Mouse (Mus musculus) kidney, adult 2 months (tissue): ENCODE results near the gene Prh1. TPM values are rescaled to one million over a fixed set of nuclear protein-coding genes. Genes with fewer than 3 reads are reported as not detected.
"Not testable (repeated sequence)": the region's sequence is repeated elsewhere in the genome, so short reads cannot be mapped to it uniquely, and the experiment has no call there.

Experiments used
- DNase-seq: peaks from one replicate; pipeline ENCODE4 v3.0.0; 2021
- H3K27ac ChIP-seq: fragments of 200-500 bp; 2 replicates; pipeline ENCODE4 v1.5.1; 2012; ENCODE audit warnings: low read depth, low read length, control low read depth, inconsistent platforms; ENCODE audit not compliant: insufficient read depth
- H3K27me3 ChIP-seq: fragments of 200-500 bp; replicated peaks from 2 replicates; pipeline ENCODE4 v1.6.1; 2012; ENCODE audit warnings: mild to moderate bottlenecking, moderate library complexity, low read length, inconsistent platforms; ENCODE audit not compliant: control insufficient read depth, insufficient read depth
- H3K36me3 ChIP-seq: fragments of 200-500 bp; 2 replicates; pipeline ENCODE4 v1.6.1; 2012; ENCODE audit warnings: mild to moderate bottlenecking, moderate library complexity, low read length, inconsistent platforms; ENCODE audit not compliant: control insufficient read depth, insufficient read depth
- H3K4me1 ChIP-seq: fragments of 200-500 bp; 2 replicates; pipeline ENCODE4 v1.6.1; 2011; ENCODE audit warnings: low read length; ENCODE audit not compliant: control insufficient read depth, insufficient read depth
- H3K4me3 ChIP-seq: fragments of 200-500 bp; 2 replicates; pipeline ENCODE4 v1.5.1; 2011; ENCODE audit warnings: mild to moderate bottlenecking, low read depth, low read length, control low read depth; ENCODE audit not compliant: insufficient read depth
- WGBS: fragments of 180-500 bp; shearing (Covaris S2); methylation state at CpG from one replicate; pipeline ENCODE4 v1.1.7; 2018; 5-methylcytosine and 5-hydroxymethylcytosine counted together
- polyA plus RNA-seq: library from polyadenylated mRNA; depleted of rRNA; stranded (reverse); fragments of >200 nt; gene quantifications from 2 replicates; pipeline ENCODE4 v1.2.3, GENCODE M21; 2012; rRNA removed

The Prh1 gene
- not detected in 2 replicates for polyA plus RNA-seq

DNA sequence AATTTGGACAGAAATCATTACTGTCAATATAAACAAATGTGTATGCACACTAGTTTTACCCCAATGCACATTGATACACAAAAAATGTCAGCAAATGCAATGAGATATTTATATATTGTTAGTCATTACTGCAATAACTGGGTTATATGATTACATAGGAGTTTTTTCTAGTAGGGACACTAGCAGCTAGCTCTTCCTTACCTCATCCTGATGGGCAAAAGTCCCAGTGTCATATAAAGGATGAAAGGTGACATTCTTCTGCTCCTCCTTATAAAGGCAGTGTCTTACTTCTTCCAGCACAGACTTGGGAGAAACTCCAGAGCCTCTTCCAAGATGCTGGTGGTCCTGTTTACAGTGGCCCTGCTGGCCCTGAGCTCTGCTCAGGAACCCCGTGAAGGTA, at the start of gene Prh1:
Prh1 (plus strand) TSS at position 301 of the 400 bp plus-strand sequence.
- H3K4me1 ChIP-seq, H3K36me3 ChIP-seq, H3K27me3 ChIP-seq, H3K27ac ChIP-seq, DNase-seq, H3K4me3 ChIP-seq: not testable (repeated sequence)
- WGBS, result 83% methylated on average over 1 of the region's 1 CpGs

DNA sequence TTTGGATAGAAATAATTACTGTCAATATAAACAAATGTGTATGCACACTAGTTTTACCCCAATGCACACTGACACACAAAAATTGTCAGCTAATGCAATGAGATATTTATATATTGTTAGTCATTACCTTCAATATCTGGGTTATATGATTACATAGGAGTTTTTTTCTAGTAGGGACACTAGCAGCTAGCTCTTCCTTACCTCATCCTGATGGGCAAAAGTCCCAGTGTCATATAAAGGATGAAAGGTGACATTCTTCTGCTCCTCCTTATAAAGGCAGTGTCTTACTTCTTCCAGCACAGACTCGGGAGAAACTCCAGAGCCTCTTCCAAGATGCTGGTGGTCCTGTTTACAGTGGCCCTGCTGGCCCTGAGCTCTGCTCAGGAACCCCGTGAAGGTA, 26.0 kb downstream of the Prh1 start, which contains the start of gene Prp2:
Prp2 (plus strand) TSS at position 301 of the 400 bp plus-strand sequence.
- H3K27me3 ChIP-seq, DNase-seq, H3K4me3 ChIP-seq, H3K4me1 ChIP-seq, H3K36me3 ChIP-seq, H3K27ac ChIP-seq: not testable (repeated sequence)
- 57% methylated on average over 2 of the region's 2 CpGs for WGBS

Other genes with a start within 250 kb of the Prh1 start
- gene Gm8882, start 205.7 kb upstream of the Prh1 start, polyA plus RNA-seq, result not detected in 2 replicates
- not detected in 2 replicates for gene Prp2, start 26.1 kb downstream of the Prh1 start, polyA plus RNA-seq
- not detected in 2 replicates for gene A630073D07Rik, start 81.7 kb downstream of the Prh1 start, polyA plus RNA-seq
- not detected in 2 replicates for gene Tas2r120, start 87.1 kb downstream of the Prh1 start, polyA plus RNA-seq
- gene Tas2r121, start 131.2 kb downstream of the Prh1 start, polyA plus RNA-seq, result not detected in 2 replicates
- gene Tas2r122, start 142.1 kb downstream of the Prh1 start, polyA plus RNA-seq, result not detected in 2 replicates
- not detected in 2 replicates for gene Tas2r115, start 168.2 kb downstream of the Prh1 start, polyA plus RNA-seq
- not detected in 2 replicates for gene Tas2r124, start 184.9 kb downstream of the Prh1 start, polyA plus RNA-seq
- gene Tas2r102, start 192.3 kb downstream of the Prh1 start, polyA plus RNA-seq, result not detected in 2 replicates
- not detected in 2 replicates for gene Tas2r136, start 208.4 kb downstream of the Prh1 start, polyA plus RNA-seq
- gene Tas2r117, start 233.0 kb downstream of the Prh1 start, polyA plus RNA-seq, result not detected in 2 replicates